Mouse (Mus musculus) C2C12 (cell line): ENCODE measurements at regions not wholly inside any gene's neighbourhood (a gene's known extent, or its start where the extent isn't known, plus 50 kb on each side); places are given as distances from the start of the nearest gene placed in this dataset.

Source experiments
- H3K27me3 ChIP-seq: one replicate; pipeline ENCODE4 v1.6.1; 2011; ENCODE audit not compliant: control insufficient read depth, insufficient read depth, insufficient read length
- H3K36me3 ChIP-seq: one replicate; pipeline ENCODE4 v1.6.1; 2011; ENCODE audit not compliant: control insufficient read depth, insufficient read depth
- H3K4me3 ChIP-seq: one replicate; pipeline ENCODE4 v1.5.1; 2011; ENCODE audit warnings: mild to moderate bottlenecking, control low read depth; ENCODE audit not compliant: poor library complexity, insufficient read depth, severe bottlenecking
- H3K79me2 ChIP-seq: one replicate; pipeline ENCODE4 v1.6.1; 2011; ENCODE audit not compliant: control insufficient read depth, insufficient read depth
- H3K79me3 ChIP-seq: one replicate; pipeline ENCODE4 v1.6.1; 2011; ENCODE audit warnings: low read depth, control low read depth
- H3ac ChIP-seq: one replicate; pipeline ENCODE3; 2011; ENCODE audit warnings: low read depth; ENCODE audit not compliant: control insufficient read depth, insufficient read length
- CEBPB ChIP-seq: IDR thresholded peaks from one replicate; pipeline ENCODE4 v1.6.1; 2011; ENCODE audit warnings: low read depth, mild to moderate bottlenecking, control low read depth, moderate library complexity
- CTCF ChIP-seq: IDR thresholded peaks from one replicate; pipeline ENCODE4 v1.5.1; 2011; ENCODE audit not compliant: control insufficient read depth, insufficient read depth, insufficient read length
- FOSL1 ChIP-seq: IDR thresholded peaks from one replicate; pipeline ENCODE4 v1.8.0; 2011; ENCODE audit warnings: mild to moderate bottlenecking, low read length; ENCODE audit not compliant: poor library complexity, insufficient read depth, severe bottlenecking
- MAX ChIP-seq: IDR thresholded peaks from one replicate; pipeline ENCODE4 v1.6.1; 2011; ENCODE audit warnings: mild to moderate bottlenecking, control low read depth
- MYOD1 ChIP-seq: IDR thresholded peaks from one replicate; pipeline ENCODE4 v1.6.1; 2011; ENCODE audit warnings: low read depth; ENCODE audit not compliant: control insufficient read depth, insufficient read length
- MYOG ChIP-seq: IDR thresholded peaks from one replicate; pipeline ENCODE4 v1.6.1; 2011; ENCODE audit not compliant: control insufficient read depth, insufficient read length; ENCODE audit errors: extremely low read depth
- USF1 ChIP-seq: IDR thresholded peaks from one replicate; pipeline ENCODE4 v1.6.1; 2011; ENCODE audit warnings: low read depth, mild to moderate bottlenecking, control low read depth, moderate library complexity

DNA sequence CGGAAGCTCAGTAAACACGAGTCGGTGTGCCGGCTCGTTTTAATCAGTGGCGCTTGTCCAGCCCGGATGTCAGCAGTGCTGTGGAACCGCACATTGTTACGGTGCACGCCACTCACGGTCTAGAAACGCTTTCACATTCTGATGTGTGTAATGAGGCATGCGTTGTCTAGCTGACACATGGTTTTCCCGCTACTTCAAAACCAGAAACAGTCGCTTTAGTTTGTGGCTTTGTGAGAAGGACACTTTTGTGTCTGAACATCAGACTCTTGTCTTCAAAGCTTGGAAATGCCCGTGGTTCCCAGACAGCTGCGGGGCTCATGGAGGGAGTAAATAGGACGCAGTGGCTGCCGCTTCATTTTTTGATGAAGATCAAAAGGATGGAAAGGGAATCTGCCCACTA, 77.0 kb upstream of the Lgr5 start:
- Histone ChIP-seq H3K36me3 (no peaks in the 10 kb centered on the region), H3K79me2 (no peaks in the 10 kb centered on the region), H3K27me3 (peaks cover 3% of the 10 kb centered on the region), H3K79me3 (no peaks in the 10 kb centered on the region), H3ac (no peak overlapping the region), H3K4me3 (no peak overlapping the region)
- TF ChIP-seq USF1: no peak
- TF ChIP-seq MYOD1: no peak
- TF ChIP-seq FOSL1: no peak
- TF ChIP-seq MAX: no peak
- TF ChIP-seq CTCF: no peak
- TF ChIP-seq MYOG: no peak
- no peak for TF ChIP-seq CEBPB

DNA sequence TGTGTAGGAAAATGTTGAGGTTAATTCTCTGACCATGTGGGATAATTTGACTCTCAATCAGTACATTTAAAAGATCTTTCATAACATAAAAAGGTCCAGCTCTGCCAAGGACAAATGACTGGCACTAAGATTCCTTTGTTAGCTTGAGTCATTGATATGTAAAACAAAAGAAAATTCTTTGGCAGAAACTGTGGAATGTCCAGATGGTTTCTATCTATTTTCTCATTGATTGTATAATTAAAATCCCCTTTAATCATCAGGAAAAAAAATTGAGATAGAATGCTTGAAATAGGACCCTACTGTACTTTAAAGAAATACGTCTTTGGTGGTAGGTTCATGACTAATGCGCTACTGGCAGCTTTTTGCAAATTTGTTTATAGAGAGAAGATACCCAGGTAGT, 89.1 kb upstream of the Lgr5 start:
- H3K4me3 ChIP-seq: no peak overlapping the region
- no peaks in the 10 kb centered on the region for H3K79me2 ChIP-seq
- H3K79me3 ChIP-seq: no peaks in the 10 kb centered on the region
- TF ChIP-seq MYOD1 (no peak), CTCF (no peak), MAX (no peak), FOSL1 (no peak)
- H3ac ChIP-seq: no peak overlapping the region
- no peaks in the 10 kb centered on the region for H3K27me3 ChIP-seq
- H3K36me3 ChIP-seq: no peaks in the 10 kb centered on the region

DNA sequence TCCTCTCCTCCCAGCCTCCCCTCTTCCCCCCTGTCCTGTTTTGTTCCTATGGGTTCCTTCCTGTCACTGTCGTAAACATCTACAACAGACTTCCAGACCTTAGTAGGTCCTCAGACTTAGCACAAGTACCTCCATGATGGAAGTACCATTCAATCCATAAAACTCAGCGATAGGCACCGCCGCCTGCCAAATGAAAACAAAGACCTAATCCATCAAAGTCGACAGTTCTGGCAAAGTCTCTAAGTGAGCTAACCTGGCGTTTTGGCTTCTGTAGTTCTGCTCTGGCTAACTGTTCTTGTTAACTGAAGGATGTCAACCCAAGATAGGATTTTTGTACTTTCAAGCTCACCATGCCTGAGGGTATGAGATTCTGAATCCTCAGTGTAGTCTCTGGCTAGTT, 93.5 kb upstream of the Lgr5 start:
- H3K36me3 ChIP-seq: no peaks in the 10 kb centered on the region
- no peak for TF ChIP-seq USF1
- TF ChIP-seq MYOD1: no peak
- TF ChIP-seq CTCF: no peak
- no peak for TF ChIP-seq CEBPB
- no peak for TF ChIP-seq FOSL1
- no peak for TF ChIP-seq MAX
- no peak for TF ChIP-seq MYOG
- H3K79me3 ChIP-seq: no peaks in the 10 kb centered on the region
- H3K27me3 ChIP-seq: no peaks in the 10 kb centered on the region
- H3ac ChIP-seq: no peak overlapping the region
- H3K4me3 ChIP-seq: no peak overlapping the region
- H3K79me2 ChIP-seq: no peaks in the 10 kb centered on the region

DNA sequence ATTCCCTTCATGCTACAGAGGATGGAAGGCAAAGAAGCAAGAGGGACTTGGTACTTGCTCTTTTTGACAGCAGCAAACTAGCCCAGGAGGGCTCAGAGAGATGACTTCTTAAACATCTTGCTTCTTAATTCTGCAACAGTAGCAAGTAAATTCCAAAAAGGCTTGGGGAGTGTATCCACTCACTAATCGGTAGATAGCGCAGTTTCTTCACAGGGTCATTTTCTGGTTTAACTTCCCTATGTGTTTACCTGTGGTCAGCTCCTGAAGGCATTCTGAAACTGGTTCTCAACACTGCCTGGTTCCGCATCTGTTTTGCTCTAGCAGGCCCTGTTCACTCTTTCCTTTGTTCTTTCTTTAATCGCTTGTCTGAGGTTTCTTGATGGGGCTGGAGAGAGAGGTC, 104.4 kb upstream of the Lgr5 start:
- no peak overlapping the region for H3ac ChIP-seq
- no peak for TF ChIP-seq CEBPB
- TF ChIP-seq MYOD1: no peak
- TF ChIP-seq MAX: no peak
- TF ChIP-seq USF1: no peak
- TF ChIP-seq FOSL1: no peak
- TF ChIP-seq CTCF: no peak
- TF ChIP-seq MYOG: no peak
- no peaks in the 10 kb centered on the region for H3K36me3 ChIP-seq
- no peaks in the 10 kb centered on the region for H3K79me3 ChIP-seq
- H3K27me3 ChIP-seq: peaks cover 3% of the 10 kb centered on the region
- H3K4me3 ChIP-seq: no peak overlapping the region
- no peaks in the 10 kb centered on the region for H3K79me2 ChIP-seq

DNA sequence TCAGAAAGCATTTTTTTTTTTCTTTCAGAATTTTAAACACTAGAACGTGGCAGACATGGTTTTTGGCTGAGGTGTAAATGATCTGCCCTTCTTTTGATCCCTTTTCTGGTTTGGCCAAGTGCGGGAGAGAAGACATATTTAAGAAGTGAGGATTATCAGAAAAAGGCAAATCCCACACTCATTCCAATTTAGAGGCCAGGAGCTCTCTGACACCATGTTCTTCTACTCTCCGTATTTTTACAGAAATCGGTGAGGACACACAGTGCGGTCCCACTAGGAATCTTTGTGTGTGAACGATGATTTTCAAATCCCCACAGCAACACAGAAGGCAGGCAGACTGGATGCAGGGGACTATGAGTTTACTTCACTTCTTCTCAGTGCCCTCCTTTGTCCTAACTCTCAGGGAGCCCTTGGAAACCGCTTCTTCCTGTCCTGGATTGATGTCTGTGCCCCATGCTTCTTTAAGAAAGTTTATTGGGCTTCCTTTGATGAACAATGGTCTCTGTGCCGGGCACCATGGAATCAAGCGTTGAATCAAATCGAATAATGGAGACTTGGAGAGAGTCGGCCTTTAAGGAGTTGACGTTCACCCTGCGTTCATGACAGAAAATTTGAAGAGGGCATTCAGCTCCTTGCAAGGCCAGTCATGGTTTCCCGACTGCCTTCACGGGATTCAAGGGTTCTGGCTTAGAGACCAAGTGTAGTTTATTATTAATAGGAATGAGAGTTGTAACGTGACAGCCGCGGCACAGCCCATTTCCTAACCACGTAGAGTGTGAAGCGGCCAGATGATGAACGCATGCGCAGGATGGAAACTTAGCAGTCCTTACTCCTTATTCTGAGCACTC, 106.6 kb upstream of the Lgr5 start:
- Histone ChIP-seq H3K27me3 (peaks cover 3% of the 10 kb centered on the region), H3K4me3 (no peak overlapping the region), H3K79me3 (no peaks in the 10 kb centered on the region), H3ac (no peak overlapping the region), H3K36me3 (no peaks in the 10 kb centered on the region), H3K79me2 (no peaks in the 10 kb centered on the region)
- TF ChIP-seq MYOG (no peak), CTCF (no peak), MAX (no peak), MYOD1 (no peak), CEBPB (no peak), USF1 (no peak), FOSL1 (no peak)

DNA sequence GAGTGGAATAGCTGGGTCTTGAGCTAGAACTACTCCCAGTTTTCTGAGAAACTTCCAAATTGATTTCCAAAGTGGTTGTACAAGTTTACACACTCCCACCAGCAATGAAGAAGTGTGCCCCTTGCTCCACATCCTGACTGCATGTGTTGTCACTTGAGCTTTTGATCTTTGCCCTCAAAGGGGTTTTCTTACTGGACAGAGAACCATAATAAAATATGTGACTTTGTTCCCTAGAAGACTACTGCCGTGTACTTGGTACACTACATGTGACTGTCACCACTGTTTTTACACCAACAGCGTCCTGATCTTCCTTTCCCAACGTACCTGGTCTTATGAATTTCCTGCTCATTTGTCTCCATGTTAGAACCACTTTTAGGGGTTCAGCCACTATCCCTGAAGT, 114.3 kb upstream of the Tspan8 start:
- H3K36me3 ChIP-seq: no peaks in the 10 kb centered on the region
- TF ChIP-seq MYOD1: no peak
- no peak for TF ChIP-seq MAX
- no peak for TF ChIP-seq CEBPB
- no peak for TF ChIP-seq USF1
- no peak for TF ChIP-seq CTCF
- H3K27me3 ChIP-seq: no peaks in the 10 kb centered on the region
- H3K4me3 ChIP-seq: no peak overlapping the region
- no peaks in the 10 kb centered on the region for H3K79me2 ChIP-seq
- no peaks in the 10 kb centered on the region for H3K79me3 ChIP-seq
- no peak overlapping the region for H3ac ChIP-seq
